Mouse (Mus musculus): ENCODE data around the gene Olfr652. TPM values are rescaled to one million over a fixed set of nuclear protein-coding genes. Genes with fewer than 3 reads are reported as not detected.

Gene Olfr652
- not detected in 4 replicates for total RNA-seq (2023)

DNA sequence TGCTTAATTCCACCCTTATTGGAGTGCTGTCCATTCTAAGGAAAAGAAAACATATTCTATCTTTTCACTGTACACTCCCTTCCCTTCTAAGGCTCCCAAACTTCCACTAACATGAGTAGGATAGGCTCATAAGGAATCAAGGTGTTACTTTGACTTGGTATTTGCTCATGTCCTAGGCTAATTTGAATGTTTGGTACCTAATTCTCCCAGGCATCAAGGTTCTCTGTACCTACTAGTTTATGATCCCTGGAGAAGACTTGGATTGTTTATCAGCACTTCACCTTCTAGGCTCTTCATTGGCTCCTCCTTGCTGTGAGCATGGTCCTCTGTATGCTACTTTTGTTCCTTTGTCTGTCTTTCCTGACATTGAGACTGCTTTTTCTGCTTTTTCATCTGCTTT is at the start of gene Olfr652:
Gene Olfr652 (plus strand): TSS at position 301 of the 400 bp plus-strand sequence.

DNA sequence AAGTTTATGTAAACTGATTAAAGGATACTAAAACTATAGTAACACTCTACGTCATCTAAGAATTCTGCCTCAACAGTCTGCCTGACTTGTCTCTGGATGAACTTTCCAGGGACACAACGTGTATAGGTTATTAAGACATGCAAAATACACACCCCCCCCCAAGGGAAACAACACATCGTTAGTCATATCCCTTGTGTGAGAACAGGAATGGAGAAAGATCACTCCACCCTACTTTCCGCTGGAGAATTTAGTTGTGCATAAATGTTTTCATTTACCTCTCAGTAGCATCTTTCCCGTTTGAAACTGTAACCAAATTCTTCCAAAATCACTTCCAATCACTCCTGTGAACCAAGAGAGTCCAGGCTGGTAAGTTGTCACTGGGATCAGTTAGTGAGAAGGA is 10.9 kb upstream of the Olfr652 start, which contains the start of gene Olfr651:
Gene Olfr651 (plus strand): TSS at position 301 of the 400 bp plus-strand sequence.

DNA sequence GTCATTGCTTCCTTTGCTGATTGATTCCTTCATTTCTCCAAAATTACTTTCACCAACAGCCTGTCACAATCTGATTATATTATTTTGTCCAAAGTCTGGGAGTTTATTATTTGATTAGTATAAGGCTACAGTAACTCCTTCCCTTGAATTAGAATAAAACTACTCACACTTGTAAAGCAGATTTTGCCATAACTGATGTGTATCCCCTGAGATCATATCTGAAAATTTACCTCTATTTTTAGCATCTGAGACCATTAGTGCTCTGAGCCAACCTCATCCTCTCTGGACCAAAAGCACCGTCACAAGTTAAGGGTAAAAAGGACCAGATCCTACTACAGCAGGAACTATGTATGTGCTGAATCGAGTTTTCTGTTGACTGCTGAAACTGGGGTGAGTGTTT is 16.3 kb downstream of the Olfr652 start, which contains the start of gene Olfr653:
Gene Olfr653 (plus strand): TSS at position 301 of the 400 bp plus-strand sequence.

GRCm38 (mm10) chr7:104586725-104587124 is 26.0 kb downstream of the Olfr652 start, which contains the start of gene Olfr654:
Olfr654 (plus strand) TSS chr7:104587025.

DNA sequence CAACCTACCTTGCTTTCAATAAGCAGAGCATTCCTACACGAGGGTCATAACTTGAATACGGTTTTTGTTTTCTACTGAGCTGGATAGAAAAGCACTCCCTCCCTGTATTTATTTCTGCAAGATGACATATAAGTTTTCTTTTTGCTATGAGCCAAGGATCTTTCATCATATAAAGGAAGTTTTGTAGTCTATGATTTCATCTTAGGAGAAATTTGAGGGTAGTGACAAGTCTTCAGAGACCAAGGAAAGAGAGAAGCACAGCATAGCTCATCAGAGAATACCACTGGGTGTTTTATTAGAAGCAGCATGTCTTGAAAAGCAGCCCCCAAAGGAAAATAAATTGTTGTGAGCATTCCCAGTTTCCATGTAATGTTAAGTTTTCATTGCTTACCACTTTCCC is 41.0 kb downstream of the Olfr652 start, which contains the start of gene Olfr655:
Gene Olfr655 (minus strand): TSS at position 101 of the 400 bp plus-strand sequence.

GRCm38 (mm10) chr7:104613655-104614054 is 53.0 kb downstream of the Olfr652 start, which contains the start of gene Olfr656:
Olfr656 (plus strand) TSS chr7:104613955.

Other genes starting within 250 kb of the Olfr652 start
- 101 to 114 TPM (median 113 TPM) in 4 replicates for gene Trim12a, start 245.4 kb upstream of the Olfr652 start, total RNA-seq (2023)
- 1.9 to 4.0 TPM (median 3.1 TPM) in 4 replicates for gene Trim34b, start 231.4 kb upstream of the Olfr652 start, total RNA-seq (2023)
- 43.7 to 48.9 TPM (median 46.7 TPM) in 4 replicates for gene Trim12c, start 207.5 kb upstream of the Olfr652 start, total RNA-seq (2023)
- 20.6 to 25.0 TPM (median 23.3 TPM) in 4 replicates for gene Trim30b, start 191.0 kb upstream of the Olfr652 start, total RNA-seq (2023)
- 3.3 to 6.2 TPM (median 4.2 TPM) in 4 replicates for gene Trim30c, start 160.1 kb upstream of the Olfr652 start, total RNA-seq (2023)
- 71.0 to 81.8 TPM (median 75.2 TPM) in 4 replicates for gene Trim30a, start 95.7 kb upstream of the Olfr652 start, total RNA-seq (2023)
- gene Trim30d, start 53.1 kb upstream of the Olfr652 start, total RNA-seq (2023), result 15.4 to 20.6 TPM (median 18.0 TPM) in 4 replicates
- not detected in 4 replicates for gene Olfr651, start 10.8 kb upstream of the Olfr652 start, total RNA-seq (2023)
- not detected in 4 replicates for gene Olfr653, start 16.4 kb downstream of the Olfr652 start, total RNA-seq (2023)
- gene Olfr654, start 26.1 kb downstream of the Olfr652 start, total RNA-seq (2023), result not detected in 4 replicates
- 1.2 TPM in 1 of 4 replicates, not detected in the others for gene Olfr655, start 40.9 kb downstream of the Olfr652 start, total RNA-seq (2023)
- 0.14 TPM in 1 of 4 replicates, not detected in the others for gene Olfr656, start 53.1 kb downstream of the Olfr652 start, total RNA-seq (2023)
- gene Olfr657, start 63.9 kb downstream of the Olfr652 start, total RNA-seq (2023), result not detected in 4 replicates
- gene Olfr658, start 86.4 kb downstream of the Olfr652 start, total RNA-seq (2023), result not detected in 4 replicates
- gene Olfr659, start 105.9 kb downstream of the Olfr652 start, total RNA-seq (2023), result not detected in 4 replicates
- gene Olfr661, start 125.6 kb downstream of the Olfr652 start, total RNA-seq (2023), result not detected in 4 replicates
- gene Usp17le, start 216.6 kb downstream of the Olfr652 start, total RNA-seq (2023), result not detected in 4 replicates

Measured in B cell, adult 62 days (primary cell).